Mouse (Mus musculus): ENCODE data around the gene Atp2a3.

DNA sequence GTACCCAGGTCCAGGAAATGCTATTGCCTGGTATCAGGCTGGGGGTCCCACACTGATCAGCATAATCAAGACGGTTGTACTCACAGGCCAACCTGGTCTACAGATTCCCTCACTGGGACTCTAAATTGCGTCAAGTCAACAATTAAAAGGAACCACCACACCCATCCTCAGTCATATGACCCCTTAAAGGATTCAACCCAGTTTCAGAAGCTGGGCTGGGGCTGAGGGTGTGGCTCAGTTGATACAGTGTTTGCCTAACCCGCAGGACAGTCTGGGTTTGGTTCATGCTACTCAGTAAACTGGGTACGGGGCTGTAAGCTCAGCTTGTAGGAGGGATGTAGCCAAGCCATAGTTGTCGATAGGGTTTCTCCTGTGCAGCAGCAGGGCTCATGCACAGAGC is 25.8 kb downstream of the Atp2a3 start:
- TF ChIP-seq POLR2A (IDR thresholded peaks at IDR 0.05; ENCODE audit: extremely low read depth, insufficient read depth, low read length) (no peak), CTCF (IDR thresholded peaks at IDR 0.05; ENCODE audit: extremely low read depth, insufficient read depth, low read length) (no peak)
